Mouse (Mus musculus) left cerebral cortex, postnatal 36 days (tissue): ENCODE measurements around the gene Ccnf. TPM values are rescaled to one million over a fixed set of nuclear protein-coding genes. Genes with fewer than 3 reads are reported as not detected.

Experiments
- DNase-seq, 2 experiments: peaks; one replicate each; pipeline ENCODE4 v3.0.0; 2021 to 2022; ENCODE audit warnings: low spot score in 2 of 2, mixed read lengths in 1 of 2
- intact Hi-C: fragments of 180-260 bp; cut with DNase I; formaldehyde crosslinking; loops from one replicate; pipeline ENCODE4 v1.15.1; 2025
- total RNA-seq, 2 experiments: library from RNA; stranded (reverse); gene quantifications; 2 replicates each; pipeline ENCODE4 v1.2.3; 2021

Gene Ccnf
- total RNA-seq: 1 to 10 TPM; 4.9 to 5.4 TPM

DNA sequence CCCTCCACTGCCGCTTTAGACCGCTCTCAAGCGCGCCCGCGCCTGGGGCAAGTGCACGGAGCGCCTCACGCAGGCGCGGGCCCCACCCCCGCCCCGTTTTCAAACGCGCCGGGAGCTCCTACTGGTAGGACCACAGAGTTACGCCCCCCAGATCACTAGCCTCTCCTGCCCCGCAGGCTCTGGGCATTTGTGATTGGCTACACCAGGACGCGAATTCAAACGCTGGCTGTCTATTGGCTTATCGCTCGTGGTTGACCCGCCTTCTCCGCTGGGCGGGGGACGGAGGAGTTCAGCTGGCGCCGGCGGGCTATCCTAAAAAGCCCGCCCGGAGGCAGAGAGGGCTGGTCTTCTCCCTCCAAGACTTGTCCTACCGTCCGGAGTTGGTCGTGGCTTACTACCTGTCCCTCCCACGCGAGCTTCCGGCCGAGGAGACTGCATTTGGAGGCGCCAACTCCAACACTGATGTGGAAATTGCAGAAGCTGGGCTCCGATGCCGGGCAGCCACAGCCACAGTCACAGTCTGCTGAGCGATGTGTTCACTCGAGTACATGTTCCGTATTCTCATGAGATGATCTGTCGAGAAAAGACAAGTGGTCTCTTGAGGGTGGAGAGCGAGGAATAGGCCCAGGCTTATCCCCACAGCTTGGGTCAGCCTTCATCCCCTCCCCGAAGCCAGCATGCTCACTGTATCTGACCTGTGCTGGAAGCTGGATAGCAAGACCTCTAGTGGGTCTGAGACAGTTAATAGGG, at the start of gene Ccnf:
Gene Ccnf, minus strand, starts transcription at position 165 of the 750 bp plus-strand sequence.
- DNase-seq: peak; percentile 95
- intact Hi-C loops: loop anchor here (5.0 kb wide), 1 partner anchor 101 kb away; the partner anchor contains the start of genes Abca17 and Abca3

DNA sequence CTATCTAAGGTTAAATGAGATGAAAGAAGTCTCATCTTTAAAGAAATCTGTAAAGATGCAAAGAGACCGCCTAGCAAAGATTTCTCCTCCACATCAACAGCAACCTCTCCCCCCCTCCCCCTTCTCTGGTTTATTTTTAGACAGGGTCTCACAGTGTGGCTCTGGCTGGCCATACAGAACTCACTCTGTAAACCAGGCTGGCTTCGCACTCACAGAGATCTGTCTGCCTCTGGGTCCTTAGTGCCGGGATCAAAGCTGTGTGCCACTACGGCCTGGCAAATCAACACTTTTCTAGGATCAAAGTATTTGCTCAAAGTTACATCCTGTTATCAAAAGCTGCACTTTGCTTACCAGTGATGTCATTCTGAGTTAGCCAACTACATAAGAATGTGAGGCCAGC, 49.4 kb upstream of the Ccnf start:
- intact Hi-C loops: no loop called here
- no peak for DNase-seq

DNA sequence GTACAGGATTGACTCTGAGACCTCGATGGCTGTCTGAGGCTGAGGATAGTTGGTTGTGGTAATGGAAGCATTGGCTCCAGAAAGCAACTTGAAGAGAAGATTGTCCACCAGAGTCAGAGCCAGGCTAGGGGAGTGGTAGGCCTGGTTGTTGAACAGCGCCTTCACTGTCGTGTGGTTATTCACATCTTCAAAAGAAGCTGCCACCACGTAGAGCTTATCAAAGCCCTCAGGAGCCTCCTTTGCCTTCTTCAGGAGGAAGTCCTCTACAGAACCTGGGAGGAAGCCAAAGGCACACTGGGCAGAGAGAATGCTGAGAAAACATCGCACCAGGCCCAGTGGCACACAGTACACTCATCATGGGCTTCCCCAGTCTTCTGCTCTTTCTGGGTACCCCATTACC, 38.1 kb upstream of the Ccnf start:
- intact Hi-C loops: no loop called here
- no peak for DNase-seq

DNA sequence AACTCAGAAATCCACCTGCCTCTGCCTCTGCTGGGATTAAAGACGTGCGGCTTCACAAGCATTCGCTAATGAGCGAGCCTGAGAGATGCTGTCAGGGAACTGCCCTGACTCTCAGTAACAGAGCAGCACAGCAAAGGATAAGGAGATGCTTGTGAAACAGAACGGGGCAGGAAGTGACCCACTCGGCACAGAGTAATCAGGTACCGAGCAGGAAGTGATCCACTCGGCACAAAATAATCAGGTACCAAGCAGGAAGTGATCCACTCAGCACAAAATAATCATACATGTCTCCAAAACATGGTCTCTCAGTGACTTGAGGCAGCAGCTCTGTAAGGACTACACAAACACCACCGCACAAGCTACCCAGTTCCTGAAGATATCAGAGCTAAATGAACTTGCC, 37.2 kb upstream of the Ccnf start:
- DNase-seq: no peak
- intact Hi-C loops: no loop called here

DNA sequence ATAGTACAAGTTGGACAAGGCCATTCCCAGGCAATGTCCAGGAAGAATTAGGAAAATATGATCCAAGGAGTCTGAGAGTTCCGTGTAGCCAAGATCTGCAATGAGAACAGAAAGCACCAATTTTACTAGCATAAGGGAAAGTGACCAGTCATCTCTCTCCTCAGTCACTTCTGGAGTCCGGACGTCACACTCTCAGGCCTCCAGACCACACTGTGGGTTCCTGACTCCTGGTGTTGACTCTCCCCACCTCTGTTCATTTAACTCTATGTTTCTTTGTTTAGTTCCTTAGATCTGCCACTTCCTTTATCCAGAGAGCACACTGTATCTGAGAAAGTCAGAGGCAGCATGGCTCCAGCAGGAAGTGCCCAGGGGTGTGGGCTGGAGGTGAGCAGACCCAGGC, 34.4 kb upstream of the Ccnf start:
- DNase-seq: no peak
- intact Hi-C loops: no loop called here

DNA sequence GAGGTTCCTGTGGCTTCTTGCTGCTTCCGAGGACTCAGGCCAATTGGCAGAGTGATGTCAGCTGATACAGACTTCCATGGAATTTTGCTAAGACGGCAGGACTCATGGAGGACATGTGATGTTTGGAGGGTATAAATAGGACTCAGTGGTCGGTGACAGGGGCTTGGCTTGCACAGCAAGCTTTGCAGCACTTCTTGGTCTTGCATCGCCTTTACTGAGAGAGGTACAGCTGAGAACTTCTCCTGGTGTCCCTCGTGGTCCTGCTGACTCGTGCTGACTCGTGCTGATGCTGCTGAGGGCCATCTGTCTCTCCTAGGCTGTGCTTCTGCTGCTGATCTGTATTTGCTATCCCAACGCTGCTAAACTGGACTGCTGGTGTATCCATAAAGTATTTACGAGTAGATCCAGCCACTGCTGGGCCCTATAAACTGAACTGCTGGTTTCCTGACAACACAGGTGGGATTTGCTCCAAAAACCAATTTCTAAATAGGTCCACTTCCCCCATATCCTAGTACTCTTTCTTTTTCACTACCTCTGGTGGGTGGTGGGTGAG, 32.1 kb upstream of the Ccnf start:
- no peak for DNase-seq
- intact Hi-C loops: no loop called here

DNA sequence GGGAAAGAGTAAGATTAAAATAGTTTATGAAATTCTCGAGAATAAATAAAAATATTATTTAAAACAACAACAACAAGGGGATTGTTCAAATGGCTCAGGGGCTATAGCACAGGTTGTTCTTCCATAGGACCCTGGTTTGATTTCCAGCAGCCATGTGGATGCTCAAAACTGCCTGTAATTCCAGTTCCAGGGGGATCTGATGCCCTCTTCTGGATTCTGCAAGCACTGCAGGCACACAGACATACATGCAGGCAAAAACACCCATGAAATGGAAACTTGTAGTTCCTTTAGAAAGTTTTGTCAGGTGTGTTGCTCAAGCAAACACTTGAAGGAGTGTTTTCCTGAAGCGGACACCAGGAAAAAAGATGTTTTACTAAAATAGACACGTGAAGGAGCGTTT, 31.4 kb upstream of the Ccnf start:
- DNase-seq: no peak

DNA sequence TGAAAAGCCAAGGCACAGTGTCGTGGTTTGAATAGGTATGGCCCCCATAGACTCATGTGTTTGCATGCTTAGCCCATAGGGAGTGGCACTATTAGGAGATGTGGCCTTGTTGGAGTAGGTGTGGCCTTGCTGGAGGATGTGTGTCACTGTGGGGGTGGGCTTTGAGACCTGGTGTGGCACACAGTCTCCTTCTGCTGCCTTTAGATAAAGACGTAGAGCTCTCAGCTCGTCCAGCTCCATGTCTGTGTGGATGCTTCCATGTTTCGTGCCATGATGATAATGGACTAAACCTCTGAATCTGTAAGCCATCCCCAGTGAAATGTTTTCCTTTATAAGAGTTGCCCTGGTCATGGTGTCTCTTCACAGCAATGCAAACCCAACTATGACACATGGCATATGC, 28.6 kb upstream of the Ccnf start:
- no peak for DNase-seq
- intact Hi-C loops: no loop called here

More for the DNA sequence above, 31.4 kb upstream of the Ccnf start:
- intact Hi-C loops: no loop called here

DNA sequence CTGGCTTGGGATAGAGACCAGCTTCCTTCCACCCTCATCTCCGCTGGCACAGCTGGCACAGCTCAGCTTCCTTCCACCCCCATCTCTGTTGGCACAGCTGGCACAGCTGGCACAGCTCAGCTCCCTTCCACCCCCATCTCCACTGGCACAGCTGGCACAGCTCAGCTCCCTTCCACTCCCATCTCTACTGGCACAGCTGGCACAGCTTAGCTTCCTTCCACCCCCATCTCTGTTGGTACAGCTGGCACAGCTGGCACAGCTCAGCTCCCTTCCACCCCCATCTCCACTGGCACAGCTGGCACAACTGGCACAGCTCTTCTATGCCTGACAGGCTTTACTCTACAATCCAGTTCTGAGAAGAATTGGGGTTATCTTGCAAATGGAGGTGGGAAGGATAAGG, 15.8 kb upstream of the Ccnf start:
- intact Hi-C loops: no loop called here
- no peak for DNase-seq

DNA sequence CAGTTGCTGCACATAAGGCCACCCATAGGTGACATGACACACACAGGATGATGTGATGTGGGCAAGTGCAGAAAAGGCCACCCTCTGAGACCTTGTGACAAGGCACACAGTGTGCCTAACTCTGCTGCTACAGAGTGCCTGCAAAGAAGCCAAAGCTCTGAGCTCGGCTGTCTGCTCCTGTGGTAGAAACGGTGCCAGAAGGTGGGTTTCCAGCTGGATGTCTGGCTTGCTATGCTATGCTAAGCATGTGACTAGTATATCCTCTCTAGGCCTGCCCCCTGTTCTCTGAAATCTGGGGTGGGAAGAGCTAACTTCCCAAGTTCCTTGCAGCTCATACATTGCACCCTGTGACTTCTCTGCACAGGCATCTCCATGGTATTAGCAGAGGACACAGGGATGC, 13.5 kb upstream of the Ccnf start:
- intact Hi-C loops: no loop called here
- no peak for DNase-seq

DNA sequence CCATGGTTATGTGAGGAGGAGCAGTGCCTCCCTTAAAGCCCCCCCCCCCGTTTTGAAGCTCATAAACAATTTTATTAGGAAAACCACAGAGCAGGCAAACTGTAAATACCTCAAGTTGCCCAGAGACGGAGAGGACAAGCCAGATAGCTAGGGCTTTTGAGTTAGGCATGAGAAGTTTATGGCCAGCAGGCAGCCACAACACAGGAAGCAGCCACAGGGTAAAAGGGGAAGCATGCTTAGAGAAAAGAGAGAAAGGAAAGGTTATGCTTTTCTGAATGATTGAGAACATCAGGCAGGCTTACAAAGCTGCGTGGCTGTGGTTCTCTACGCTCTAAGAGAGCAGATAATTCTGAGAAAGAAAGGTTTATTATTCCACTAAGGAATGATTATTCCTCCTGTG, 9.2 kb upstream of the Ccnf start:
- intact Hi-C loops: no loop called here
- no peak for DNase-seq

DNA sequence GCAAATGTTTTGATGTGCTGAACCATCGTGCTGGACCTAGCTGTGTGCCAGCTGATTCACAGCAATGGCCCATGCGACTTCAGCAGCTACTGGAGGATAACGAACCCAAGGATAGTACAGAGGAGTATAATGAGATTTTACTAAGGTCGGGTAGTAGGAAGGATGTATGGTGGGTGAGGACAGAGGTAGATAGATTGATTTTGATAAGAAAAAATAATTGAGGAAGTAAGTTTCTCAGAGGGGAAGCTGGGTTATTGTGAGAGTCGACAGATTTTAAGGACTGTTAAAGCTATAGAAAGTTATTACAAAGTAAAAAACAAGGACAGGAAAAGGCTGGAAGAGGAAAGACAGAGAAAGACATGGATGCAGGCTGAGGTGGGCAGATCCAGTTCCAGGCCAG, 8.4 kb upstream of the Ccnf start:
- no peak for DNase-seq
- intact Hi-C loops: no loop called here

DNA sequence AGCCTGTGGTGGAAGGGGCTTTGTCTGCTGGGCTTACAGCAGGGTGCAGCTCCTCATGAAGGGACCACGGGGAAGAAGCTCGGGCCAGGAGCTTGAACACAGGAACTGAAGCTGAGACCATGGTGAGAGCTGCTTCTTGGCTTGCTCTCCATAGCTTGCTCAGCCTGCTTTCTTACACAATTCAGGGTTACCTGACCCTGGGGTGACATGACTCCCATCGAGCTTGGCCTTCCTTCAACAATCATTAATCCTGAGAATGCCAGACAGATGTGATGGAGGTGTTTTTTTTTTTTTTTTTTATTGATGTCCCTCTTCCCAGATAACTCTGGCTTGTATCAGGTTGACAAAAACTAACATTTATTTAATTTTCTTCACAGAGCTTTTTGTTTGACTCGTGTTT, 7.7 kb upstream of the Ccnf start:
- intact Hi-C loops: no loop called here
- DNase-seq: no peak

DNA sequence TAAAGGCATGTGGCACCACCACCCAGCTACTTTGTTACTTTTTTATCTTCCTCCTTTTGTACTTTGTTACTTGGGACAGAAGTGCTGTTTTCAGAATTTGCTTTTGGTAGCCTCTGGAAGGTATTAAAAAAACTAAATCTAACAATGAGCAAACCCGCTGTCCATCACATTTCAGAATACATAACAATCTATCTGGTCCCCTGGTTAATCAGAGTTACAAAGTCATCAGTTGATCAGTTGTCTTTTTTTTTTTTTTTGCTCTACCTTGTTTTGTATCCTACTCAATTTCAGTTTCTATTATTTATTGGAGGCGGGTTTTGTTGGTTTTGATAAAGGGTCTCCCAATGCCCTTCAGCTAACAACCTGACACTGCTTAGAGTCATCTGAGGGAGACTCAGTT, 1.0 kb upstream of the Ccnf start:
- DNase-seq: no peak
- intact Hi-C loops: loop anchor here (5.0 kb wide), 1 partner anchor 100 kb away; the partner anchor contains the start of genes Abca17 and Abca3

DNA sequence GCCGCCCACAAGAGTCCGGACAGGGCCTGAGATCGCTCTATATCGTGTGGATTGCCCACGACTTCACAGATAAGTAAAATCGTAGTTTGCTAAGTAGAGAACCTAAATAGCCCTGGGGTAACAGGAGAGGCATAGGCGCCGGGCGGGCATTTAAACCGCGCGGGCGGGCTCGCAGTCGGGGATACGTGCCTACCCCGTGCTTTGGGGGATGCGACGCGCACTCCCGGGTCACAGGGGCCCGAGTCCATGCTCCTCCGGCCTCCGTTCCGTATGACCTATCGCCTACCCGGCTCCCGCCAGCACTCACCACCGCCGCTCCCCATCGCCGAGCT, 330 bp downstream of the Ccnf start:
- DNase-seq: no peak
- intact Hi-C loops: loop anchor here (5.0 kb wide), 1 partner anchor 101 kb away; the partner anchor contains the start of genes Abca17 and Abca3

DNA sequence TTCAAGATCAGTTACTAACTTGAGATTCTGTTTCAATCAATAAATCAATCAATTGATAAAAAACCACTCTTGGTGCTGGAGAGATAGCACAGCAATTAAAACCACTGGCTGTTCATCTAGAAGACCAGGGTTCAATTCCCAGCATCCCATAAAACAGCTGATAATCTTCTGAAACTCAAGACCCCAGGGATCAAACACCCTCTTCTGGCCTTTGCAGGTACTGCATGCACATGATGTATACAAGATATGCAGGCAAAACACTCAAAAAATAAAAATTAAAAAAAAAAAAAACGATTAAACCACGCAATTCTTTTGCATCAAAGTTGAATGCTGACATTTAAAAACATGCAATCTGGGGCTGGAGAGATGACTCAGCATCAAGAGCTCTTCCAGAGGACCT, 2.6 kb downstream of the Ccnf start:
- intact Hi-C loops: no loop called here
- DNase-seq: no peak

DNA sequence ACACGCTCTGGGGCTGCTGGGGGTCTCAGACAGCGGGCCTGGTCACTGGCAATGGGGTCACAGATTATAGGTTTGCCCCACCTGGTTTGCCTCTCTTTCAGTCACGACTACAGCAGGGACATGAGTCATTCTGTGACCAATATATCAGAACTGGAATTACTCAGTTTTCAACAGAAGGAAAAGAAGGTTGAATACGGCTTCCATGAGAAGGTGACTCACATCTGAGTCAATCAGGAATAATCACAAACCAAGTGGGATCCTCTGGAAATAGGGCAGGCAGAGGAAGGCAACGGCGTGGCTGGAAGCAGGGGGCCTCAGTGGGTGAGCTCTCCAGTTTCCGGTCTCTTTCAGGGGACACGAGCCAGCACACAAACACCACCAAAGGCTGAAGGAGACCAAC, 7.2 kb downstream of the Ccnf start:
- intact Hi-C loops: no loop called here
- no peak for DNase-seq

DNA sequence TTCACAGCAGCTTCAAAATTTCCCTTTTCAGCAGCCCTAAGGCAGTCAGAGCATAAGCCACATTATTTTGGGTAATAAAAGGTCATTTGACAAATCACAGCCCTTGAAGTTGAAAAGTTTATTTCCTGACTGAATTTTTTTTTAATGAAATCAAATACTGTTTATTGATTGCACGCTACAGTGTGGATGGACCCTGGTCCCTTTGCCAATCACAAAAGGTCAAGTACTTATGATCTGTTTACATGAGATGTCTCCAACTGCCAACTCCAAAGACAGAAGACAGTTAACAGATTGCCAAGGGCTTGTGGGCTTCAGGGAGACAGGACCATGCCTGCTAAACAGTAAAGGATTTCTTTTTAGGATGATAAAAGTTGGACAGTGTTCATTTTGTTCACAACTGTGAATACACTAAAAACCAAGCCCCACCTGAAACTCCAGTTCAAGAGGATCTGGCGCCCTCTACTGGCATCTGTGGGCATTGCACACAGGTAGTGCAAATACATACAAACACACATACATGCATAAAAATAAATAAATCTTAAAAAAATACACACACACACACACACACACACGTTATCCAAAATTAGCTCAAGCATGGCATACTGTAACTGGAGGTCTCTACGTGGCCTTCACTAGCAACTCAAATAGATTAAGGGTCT, 7.8 kb downstream of the Ccnf start:
- no peak for DNase-seq
- intact Hi-C loops: no loop called here

DNA sequence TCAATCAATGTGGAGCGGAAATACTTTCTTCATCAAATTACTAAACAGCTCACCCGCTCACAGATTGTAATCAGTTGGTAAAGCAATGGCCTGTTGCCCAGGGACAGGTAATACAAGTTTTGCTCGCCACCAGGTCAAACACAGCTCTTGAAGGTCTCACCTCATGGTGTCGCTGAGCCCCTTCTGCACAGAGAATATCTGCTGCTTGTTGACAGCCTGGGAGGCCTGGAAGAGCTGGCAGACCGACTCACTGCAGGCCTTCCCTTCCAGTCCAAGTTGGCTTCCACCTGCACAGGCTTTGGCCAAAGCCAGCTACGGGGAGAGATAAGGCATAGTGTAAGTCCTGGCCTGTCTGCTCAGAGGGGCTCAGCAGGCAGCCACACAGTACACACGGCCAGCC, 14.4 kb downstream of the Ccnf start:
- intact Hi-C loops: no loop called here

DNA sequence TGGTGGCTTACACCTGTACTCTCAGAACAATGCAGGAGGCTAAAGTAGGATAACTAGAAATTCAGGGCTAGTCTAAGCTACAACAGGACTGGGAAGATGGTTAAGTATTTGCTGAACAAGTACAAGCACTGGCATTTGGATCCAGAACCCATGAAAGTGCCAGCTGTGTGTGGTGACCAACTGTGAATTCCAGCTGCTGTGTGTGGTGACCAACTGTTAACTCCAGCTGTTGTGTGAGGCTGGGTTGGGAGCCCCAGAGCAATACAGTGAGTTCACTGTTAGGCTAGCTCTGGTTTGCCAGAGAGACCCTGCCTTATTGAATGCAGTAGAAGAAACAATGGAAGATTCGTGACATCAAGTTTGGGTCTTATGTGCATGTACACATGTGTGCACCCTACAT, 14.8 kb downstream of the Ccnf start:
- DNase-seq: no peak
- intact Hi-C loops: no loop called here

More for the DNA sequence above, 14.4 kb downstream of the Ccnf start:
- DNase-seq: no peak

DNA sequence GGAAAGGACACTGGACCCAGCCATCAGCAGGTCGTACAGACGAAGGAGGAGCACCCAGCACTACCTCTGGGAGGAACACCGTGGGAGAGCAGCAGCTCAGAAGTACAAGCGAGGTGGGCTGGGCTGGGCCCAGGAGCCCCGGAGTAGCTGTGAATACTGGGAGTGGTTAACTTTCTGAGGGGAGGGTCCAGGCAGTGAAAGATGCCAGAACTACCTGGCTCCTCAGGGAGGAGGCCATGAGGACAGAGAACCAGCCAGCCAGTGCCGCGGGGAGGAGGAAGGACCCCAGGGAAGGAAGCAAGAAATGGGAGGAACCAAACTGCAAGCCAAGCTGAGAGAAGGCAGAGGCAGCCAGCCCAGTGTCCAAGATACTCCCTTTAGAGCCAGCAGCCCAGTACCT, 23.3 kb downstream of the Ccnf start:
- no peak for DNase-seq
- intact Hi-C loops: no loop called here
